Mouse (Mus musculus) CH12.LX (cell line): Measurements from ENCODE around the gene Dtd1. TPM values are rescaled to one million over a fixed set of nuclear protein-coding genes. Genes with fewer than 3 reads are reported as not detected.

ENCODE experiments used
- DNase-seq: peaks from one replicate; pipeline ENCODE4 v3.0.0-alpha.2; 2013; ENCODE audit errors: extremely low read depth
- H3K27ac ChIP-seq: 2 replicates; pipeline ENCODE4 v1.5.1; 2012; ENCODE audit warnings: low read depth, mild to moderate bottlenecking, control low read depth, moderate library complexity; ENCODE audit not compliant: insufficient read depth
- H3K27me3 ChIP-seq: replicated peaks from 2 replicates; pipeline ENCODE3; 2012; ENCODE audit warnings: inconsistent platforms
- H3K36me3 ChIP-seq, 2 experiments: replicated peaks in 1 of 2; 2 replicates each; pipeline versions ENCODE3 to v1.6.1; 2012; ENCODE audit warnings: inconsistent platforms in 1 of 2, low read length in 1 of 2, mild to moderate bottlenecking in 1 of 2, mixed read lengths in 1 of 2, moderate library complexity in 1 of 2; ENCODE audit not compliant: control insufficient read depth in 1 of 2, insufficient read depth in 1 of 2
- H3K4me1 ChIP-seq, 2 experiments: 2 replicates each; pipeline ENCODE4 v1.6.1; 2012; ENCODE audit warnings: inconsistent platforms in 1 of 2, moderate library complexity in 1 of 2; ENCODE audit not compliant: insufficient read depth in 2 of 2, control insufficient read depth in 1 of 2
- H3K4me2 ChIP-seq: 2 replicates; pipeline ENCODE4 v1.6.1; 2012; ENCODE audit warnings: low read depth, mild to moderate bottlenecking, control low read depth; ENCODE audit not compliant: poor library complexity, insufficient read depth, severe bottlenecking
- H3K4me3 ChIP-seq, 3 experiments: fragments of 150-350 bp in 1 of 3; sonication (generic) in 1 of 3; replicated peaks in 1 of 3; 2 replicates each; pipeline versions ENCODE3 to v1.5.1; 2011 to 2012; ENCODE audit warnings: low read depth in 2 of 3, low read length in 2 of 3, mild to moderate bottlenecking in 2 of 3, moderate library complexity in 2 of 3, control low read depth in 1 of 3, improper control_type of control experiment in 1 of 3, inconsistent platforms in 1 of 3, mixed read lengths in 1 of 3; ENCODE audit not compliant: poor library complexity in 1 of 3
- H3K79me2 ChIP-seq: replicated peaks from 2 replicates; pipeline ENCODE4 v1.6.1; 2012; ENCODE audit warnings: mild to moderate bottlenecking, moderate library complexity; ENCODE audit not compliant: control insufficient read depth, poor library complexity, insufficient read depth, severe bottlenecking; ENCODE audit errors: extremely low read depth
- H3K9ac ChIP-seq: 2 replicates; pipeline ENCODE4 v1.6.1; 2012; ENCODE audit warnings: low read depth, mild to moderate bottlenecking, control low read depth, moderate library complexity; ENCODE audit not compliant: insufficient read depth
- H3K9me3 ChIP-seq: replicated peaks from 2 replicates; pipeline ENCODE3; 2012; ENCODE audit warnings: low read length, inconsistent platforms, mixed read lengths
- CHD2 ChIP-seq: IDR thresholded peaks from 2 replicates; pipeline ENCODE4 v1.6.1; 2011; ENCODE audit warnings: low read length, improper control_type of control experiment
- CTCF ChIP-seq, 2 experiments: IDR thresholded peaks in 1 of 2; conservative IDR thresholded peaks in 1 of 2; 2 replicates each; pipeline ENCODE4 v1.5.1; 2011 to 2012; ENCODE audit warnings: low read depth in 2 of 2, low read length in 2 of 2, improper control_type of control experiment in 1 of 2, inconsistent platforms in 1 of 2, mild to moderate bottlenecking in 1 of 2, moderate library complexity in 1 of 2
- EP300 ChIP-seq: IDR thresholded peaks from 2 replicates; pipeline ENCODE4 v1.6.1; 2011; ENCODE audit warnings: low read length, improper control_type of control experiment
- ETS1 ChIP-seq: conservative IDR thresholded peaks from 2 replicates; pipeline ENCODE4 v1.6.1; 2012; ENCODE audit warnings: low read depth, mild to moderate bottlenecking, inconsistent platforms, low read length, improper control_type of control experiment, moderate library complexity
- HCFC1 ChIP-seq: IDR thresholded peaks from 2 replicates; pipeline ENCODE4 v1.6.1; 2012; ENCODE audit warnings: low read depth, mild to moderate bottlenecking, inconsistent platforms, low read length, improper control_type of control experiment
- IRF4 ChIP-seq: IDR thresholded peaks from 2 replicates; pipeline ENCODE4 v1.6.1; 2014; ENCODE audit warnings: low read depth, mild to moderate bottlenecking, inconsistent platforms, low read length, improper control_type of control experiment
- MAFK ChIP-seq: IDR thresholded peaks from 2 replicates; pipeline ENCODE4 v1.6.1; 2011; ENCODE audit warnings: low read length, improper control_type of control experiment; ENCODE audit not compliant: insufficient replicate concordance
- MEF2A ChIP-seq: IDR thresholded peaks from 2 replicates; pipeline ENCODE4 v1.6.1; 2014; ENCODE audit warnings: low read depth, mild to moderate bottlenecking, inconsistent platforms, low read length, improper control_type of control experiment, borderline replicate concordance
- MXI1 ChIP-seq: IDR thresholded peaks from 2 replicates; pipeline ENCODE4 v1.6.1; 2011; ENCODE audit warnings: mild to moderate bottlenecking, low read depth, low read length, improper control_type of control experiment
- MYC ChIP-seq: IDR thresholded peaks from 2 replicates; pipeline ENCODE4 v1.6.1; 2011; ENCODE audit warnings: low read depth, mild to moderate bottlenecking, improper control_type of control experiment, low read length
- NELFE ChIP-seq: IDR thresholded peaks from 2 replicates; pipeline ENCODE4 v1.6.1; 2011; ENCODE audit warnings: low read depth, low read length, improper control_type of control experiment
- NRF1 ChIP-seq: IDR thresholded peaks from 2 replicates; pipeline ENCODE4 v1.6.1; 2014; ENCODE audit warnings: low read depth, mild to moderate bottlenecking, inconsistent platforms, low read length, improper control_type of control experiment, moderate library complexity
- RCOR1 ChIP-seq: conservative IDR thresholded peaks from 2 replicates; pipeline ENCODE4 v1.6.1; 2012; ENCODE audit warnings: low read depth, mild to moderate bottlenecking, inconsistent platforms, low read length, improper control_type of control experiment
- TBP ChIP-seq: conservative IDR thresholded peaks from 2 replicates; pipeline ENCODE4 v1.6.1; 2011; ENCODE audit warnings: low read depth, low read length, improper control_type of control experiment
- TCF12 ChIP-seq: IDR thresholded peaks from 2 replicates; pipeline ENCODE4 v1.6.1; 2014; ENCODE audit warnings: low read depth, mild to moderate bottlenecking, inconsistent platforms, low read length, improper control_type of control experiment
- USF1 ChIP-seq: IDR thresholded peaks from 2 replicates; pipeline ENCODE4 v1.6.1; 2014; ENCODE audit warnings: low read depth, mild to moderate bottlenecking, inconsistent platforms, low read length, improper control_type of control experiment
- ZC3H11A ChIP-seq: IDR thresholded peaks from 2 replicates; pipeline ENCODE4 v1.6.1; 2012; ENCODE audit warnings: low read depth, mild to moderate bottlenecking, inconsistent platforms, low read length, improper control_type of control experiment
- ZMIZ1 ChIP-seq: IDR thresholded peaks from 2 replicates; pipeline ENCODE4 v1.6.1; 2012; ENCODE audit warnings: low read depth, mild to moderate bottlenecking, inconsistent platforms, low read length, improper control_type of control experiment
- ZNF384 ChIP-seq: IDR thresholded peaks from 2 replicates; pipeline ENCODE4 v1.6.1; 2012; ENCODE audit warnings: low read depth, low read length, improper control_type of control experiment, inconsistent platforms
- dilution Hi-C: fragments of 300-500 bp; cut with MboI; formaldehyde crosslinking; loops from 2 replicates; pipeline ENCODE4 v1.14.3; 2020; ENCODE audit warnings: low sequenced_read_pairs; ENCODE audit not compliant: extremely low pct_unique_long_range_greater_than_20kb, extremely low pct_ligation_motif_present
- in situ Hi-C: fragments of 300-500 bp; cut with MboI; formaldehyde crosslinking; loops from 3 replicates; pipeline ENCODE4 v1.14.3; 2019; ENCODE audit warnings: low sequenced_read_pairs, low pct_ligation_motif_present, low pct_unique_long_range_greater_than_20kb, mixed read lengths
- polyA plus RNA-seq: library from polyadenylated mRNA; unstranded; fragments of >175 nt; gene quantifications from 2 replicates; pipeline ENCODE4 v1.2.1, GENCODE M21; 2012; ENCODE audit warnings: low read depth; ENCODE audit not compliant: insufficient read length
- total RNA-seq, 2 experiments: library from RNA; depleted of rRNA; stranded (reverse); fragments of 300-350 nt in 1 of 2; fragments of >200 nt in 1 of 2; gene quantifications; 2 replicates each; pipeline ENCODE4 v1.2.3; 2012 to 2014

Gene Dtd1
- total and polyA plus RNA-seq, 3 experiments, result 42.7 to 47.8 (median 43.3) TPM

DNA sequence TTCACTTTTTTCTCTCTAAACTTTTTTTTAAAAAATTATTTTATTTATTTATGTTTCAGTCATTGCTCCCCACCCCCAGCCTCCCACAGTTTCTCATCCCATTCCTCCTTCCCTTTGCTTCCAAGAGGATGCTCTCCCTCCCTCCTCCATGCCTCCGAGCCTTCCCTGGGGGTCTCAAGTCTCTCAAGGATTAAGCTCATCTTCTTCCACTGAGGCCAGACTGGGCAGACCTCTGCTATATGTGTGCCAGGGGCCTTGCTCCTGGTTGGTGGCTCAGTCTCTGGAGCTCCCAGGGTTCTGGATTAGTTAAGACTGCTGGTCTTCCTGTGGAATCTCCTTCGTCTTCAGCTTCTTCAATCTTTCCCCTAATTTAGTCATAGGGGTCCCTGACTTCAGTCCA is 110.0 kb downstream of the Dtd1 start:
- no peak overlapping the region for H3K9ac ChIP-seq
- peaks cover 0 to 19% of the 10 kb centered on the region in 2 experiments; a peak in 2 of 4 replicates for H3K4me1 ChIP-seq
- no peak for DNase-seq
- H3K27me3 ChIP-seq, result no peaks in the 10 kb centered on the region
- no peak overlapping the region for H3K4me2 ChIP-seq
- H3K79me2 ChIP-seq, result no peaks in the 10 kb centered on the region
- no peaks in the 10 kb centered on the region for H3K36me3 ChIP-seq
- no peak overlapping the region for H3K4me3 ChIP-seq
- H3K27ac ChIP-seq, result no peak overlapping the region
- dilution Hi-C loops, result no loop called here
- TF ChIP-seq ZNF384, result no peak
- TF ChIP-seq TCF12, result no peak
- no peak for TF ChIP-seq NELFE
- TF ChIP-seq IRF4, result no peak
- TF ChIP-seq NRF1, result no peak
- TF ChIP-seq CHD2, result no peak
- no peak for TF ChIP-seq RCOR1
- TF ChIP-seq EP300, result no peak
- no peak for TF ChIP-seq HCFC1
- TF ChIP-seq, all 38 proteins: peak for 0
- in situ Hi-C loops, result no loop called here
- no peaks in the 10 kb centered on the region for H3K9me3 ChIP-seq

DNA sequence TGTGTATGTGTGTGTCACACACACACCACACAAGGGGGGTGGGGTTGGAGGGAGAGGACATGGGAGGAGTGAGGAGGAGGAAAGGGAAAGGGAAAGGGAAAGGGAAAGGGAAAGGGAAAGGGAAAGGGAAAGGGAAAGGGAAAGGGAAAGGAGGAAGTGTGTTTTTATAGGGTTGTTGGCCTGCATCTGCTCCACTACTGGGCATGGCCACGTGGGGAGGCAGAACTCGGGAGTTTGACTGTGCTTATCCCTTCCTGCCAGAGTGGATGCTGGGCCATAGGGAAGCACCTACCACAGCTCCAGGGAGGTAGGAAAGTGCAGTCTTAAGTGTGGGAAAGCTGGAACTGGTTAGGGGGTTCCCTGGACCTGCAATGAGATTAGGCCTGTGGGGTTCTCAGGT is 114.9 kb downstream of the Dtd1 start:
- Histone ChIP-seq H3K4me2 (no peak overlapping the region), H3K36me3 (peaks cover 0 to 3% of the 10 kb centered on the region in 2 experiments), H3K9ac (no peak overlapping the region), H3K27ac (no peak overlapping the region), H3K4me3 (no peak overlapping the region), H3K79me2 (no peaks in the 10 kb centered on the region), H3K4me1 (no peaks in the 10 kb centered on the region), H3K9me3 (no peaks in the 10 kb centered on the region), H3K27me3 (no peaks in the 10 kb centered on the region)
- DNase-seq, result no peak
- dilution Hi-C loops, result no loop called here
- in situ Hi-C loops, result no loop called here
- no peak for TF ChIP-seq MYC
- no peak for TF ChIP-seq CTCF (conservative IDR thresholded peaks at IDR 0.05 in 1 of 2, IDR thresholded peaks at IDR 0.05 in 1 of 2; ENCODE audit: low read depth in 2 of 2, low read length in 2 of 2)
- no peak for TF ChIP-seq MXI1
- no peak for TF ChIP-seq NELFE
- TF ChIP-seq MEF2A, result no peak
- TF ChIP-seq USF1, result no peak
- no peak for TF ChIP-seq CHD2
- TF ChIP-seq RCOR1, result no peak
- no peak for TF ChIP-seq IRF4
- no peak for TF ChIP-seq EP300
- TF ChIP-seq ZMIZ1, result no peak
- TF ChIP-seq NRF1, result no peak
- TF ChIP-seq TBP, result no peak
- TF ChIP-seq MAFK, result no peak
- no peak for TF ChIP-seq HCFC1
- no peak for TF ChIP-seq ETS1
- no peak for TF ChIP-seq TCF12
- TF ChIP-seq ZC3H11A, result no peak
